Mouse (Mus musculus): Measurements from ENCODE around the gene Rnase11.

Rnase11 gene

DNA sequence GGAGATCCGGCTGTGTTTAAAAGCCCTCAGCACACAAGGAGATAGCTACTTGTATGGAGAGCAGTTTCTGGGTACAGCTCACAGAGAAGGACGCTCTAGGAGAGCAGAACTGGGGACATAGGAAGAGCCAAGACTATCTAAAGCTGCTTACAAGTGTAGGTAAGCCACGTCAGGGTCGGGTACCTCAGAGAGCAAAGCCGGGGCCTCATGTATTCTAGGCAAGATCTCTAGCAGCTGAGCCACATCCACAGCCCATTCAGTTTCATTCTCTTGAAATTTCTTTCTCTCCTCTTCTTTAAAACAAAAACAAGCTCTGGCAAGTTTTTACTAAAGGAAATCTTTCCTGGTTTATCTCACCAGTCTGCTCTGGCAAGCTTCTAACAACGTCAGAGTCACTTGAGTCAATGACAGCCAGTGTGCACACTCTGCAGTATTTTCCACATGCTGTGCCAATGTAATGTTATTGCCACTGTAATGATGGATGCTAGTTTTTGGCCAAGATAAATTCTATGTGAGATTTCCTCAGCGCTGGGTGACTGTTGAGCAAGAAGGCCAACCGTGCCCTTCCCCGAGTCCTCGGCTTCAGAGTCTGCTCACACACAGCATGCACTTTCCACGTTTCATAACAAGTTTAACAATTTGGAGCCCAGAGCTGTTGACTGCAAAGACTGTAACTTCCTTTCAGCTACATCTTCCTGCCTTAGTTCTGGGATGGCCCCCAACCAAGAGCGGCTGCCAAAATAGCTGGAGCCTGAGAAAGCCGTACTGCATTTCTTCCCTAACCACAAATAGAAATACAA is 41.8 kb downstream of the Rnase11 start:
- WGBS: 27% methylated on average over 13 of the region's 13 CpGs

DNA sequence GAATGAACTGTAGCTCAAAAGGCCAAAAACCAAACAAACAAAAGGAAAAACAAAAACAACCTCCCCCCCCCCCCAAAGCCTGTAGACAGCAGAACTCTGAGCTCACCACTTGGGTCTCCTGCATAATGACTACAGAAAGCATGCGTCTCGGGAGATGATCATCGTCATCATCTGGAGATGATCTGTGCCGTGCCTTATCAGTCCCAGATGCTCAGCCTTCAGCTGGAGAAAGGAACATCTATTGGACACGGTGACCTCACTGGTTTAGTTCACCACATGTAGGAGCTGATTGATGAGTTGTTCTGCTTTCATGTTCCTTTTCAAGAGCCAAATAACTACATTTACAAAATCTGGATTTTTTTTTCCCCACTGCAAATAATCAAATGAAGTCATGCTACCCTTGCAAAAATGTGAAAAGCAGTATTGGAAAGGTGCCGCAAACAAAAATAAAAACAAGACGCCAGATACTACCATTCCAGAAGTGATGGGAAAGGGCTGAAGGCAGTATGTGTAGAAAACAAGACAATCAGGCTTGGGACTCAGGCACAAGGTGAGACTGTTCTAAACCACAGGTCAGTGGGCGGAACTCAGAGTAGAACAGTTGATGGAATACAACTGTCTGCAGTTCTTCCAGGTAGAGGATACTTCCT is 42.7 kb downstream of the Rnase11 start, which contains the start of gene Rnase10:
Rnase10 (plus strand) TSS at position 600 of the 650 bp plus-strand sequence.
- 87% methylated on average over 8 of the region's 8 CpGs for WGBS
